Mouse (Mus musculus): ENCODE measurements at regions not wholly inside any gene's neighbourhood (a gene's known extent, or its start where the extent isn't known, plus 50 kb on each side); places are given as distances from the start of the nearest gene placed in this dataset.

DNA sequence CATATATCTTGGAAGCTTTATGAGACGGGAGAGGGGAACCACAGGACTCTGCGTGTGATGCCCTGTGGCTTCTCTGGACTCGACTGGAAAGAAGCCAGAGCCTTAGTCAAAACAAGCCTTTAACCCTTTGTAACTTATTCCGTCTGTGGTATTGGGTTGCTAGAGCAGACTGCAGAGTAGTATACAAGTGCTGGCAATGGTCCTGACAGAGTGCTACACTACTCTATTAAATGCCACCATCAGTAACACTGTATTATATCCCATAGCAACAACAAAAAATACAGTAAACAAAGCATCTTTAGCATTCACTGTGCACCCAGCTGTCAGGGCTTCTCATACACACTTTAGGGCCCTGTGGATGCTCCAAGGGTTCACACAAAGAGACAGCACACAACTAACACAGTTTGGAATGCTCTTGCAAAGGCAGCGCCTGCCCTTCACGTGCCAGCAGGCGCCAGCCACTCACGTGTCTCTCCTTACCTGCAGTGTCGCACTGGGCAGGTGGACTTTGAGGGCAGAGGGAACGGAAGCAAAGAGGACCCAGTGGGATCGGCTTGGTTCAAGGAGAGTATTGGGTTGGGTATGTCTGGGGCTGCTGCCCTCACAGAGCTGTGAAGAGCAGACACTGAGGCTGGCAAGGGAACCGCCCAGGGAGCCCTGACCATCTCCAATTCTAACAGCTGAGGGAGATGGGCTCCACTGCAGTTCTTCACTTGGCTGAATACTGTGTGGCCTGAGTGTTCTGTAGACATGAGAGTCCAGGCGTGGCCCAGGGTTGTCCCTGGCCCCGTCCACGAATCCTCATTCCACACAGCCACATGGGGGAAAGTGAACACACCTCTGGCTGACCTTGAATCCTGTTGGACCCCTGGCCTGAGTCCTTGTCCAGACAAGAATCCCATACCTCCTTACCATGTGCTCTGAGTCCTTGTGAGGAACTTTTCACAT lies 130.3 kb upstream of the Zdhhc25 start:
- intact Hi-C loops (cut with DNase I) = loop anchor here (10.0 kb wide), 1 partner anchor 155 kb away; no protein-coding TSS in a partner anchor

DNA sequence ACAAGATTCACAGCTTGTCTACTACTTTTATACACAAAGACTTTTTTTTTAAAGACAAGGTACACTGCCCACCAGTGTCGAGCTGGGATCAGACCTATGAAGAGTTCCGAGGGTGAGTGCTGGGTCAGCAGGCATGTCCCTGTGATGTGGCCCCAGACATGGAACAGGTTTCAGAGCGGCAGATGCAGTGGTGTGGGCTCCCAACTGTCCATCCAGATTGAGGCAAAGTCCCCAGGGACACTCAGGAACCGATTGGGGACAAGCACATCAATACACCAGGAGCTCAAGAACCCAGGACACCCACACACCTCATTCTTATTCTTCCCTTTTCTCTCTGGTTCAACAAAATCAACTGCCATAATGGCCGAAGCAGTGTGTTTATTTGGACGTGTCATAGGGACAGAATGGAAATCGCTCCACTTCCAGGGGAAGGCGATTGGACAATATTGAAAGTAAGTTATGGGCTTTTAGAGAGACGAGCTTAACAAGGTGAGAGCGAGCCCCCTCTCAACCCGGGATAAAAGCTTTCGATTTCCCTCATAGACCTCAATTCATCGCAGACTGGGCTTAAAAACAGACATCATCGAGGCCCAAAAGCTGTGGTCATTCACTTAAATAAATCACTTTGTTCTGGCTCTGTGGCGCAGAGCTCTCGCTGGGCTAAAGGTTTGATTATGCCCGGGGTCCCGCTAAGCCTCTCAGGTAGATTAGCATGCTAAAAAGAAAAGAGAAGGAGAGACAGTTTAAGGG lies 127.6 kb upstream of the Zdhhc25 start:
- intact Hi-C loops (cut with DNase I) = no loop called here

DNA sequence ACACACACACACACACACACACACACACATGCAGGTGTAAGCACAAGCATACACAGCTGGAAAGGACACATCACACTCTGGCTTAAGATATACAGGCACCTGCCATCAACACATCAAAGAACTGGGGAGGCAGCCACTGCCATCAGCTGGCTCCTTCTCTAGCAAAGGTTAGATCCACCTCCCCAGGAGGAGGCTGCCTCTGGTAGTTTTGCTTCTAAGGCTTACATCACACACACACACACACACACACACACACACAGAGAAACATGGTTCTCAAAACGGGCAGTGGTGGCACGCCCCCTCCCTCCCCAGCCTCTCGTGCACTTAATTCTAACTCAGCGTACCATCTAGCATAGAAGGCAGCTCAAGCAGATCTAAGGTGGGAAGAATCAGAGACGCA lies 126.9 kb upstream of the Zdhhc25 start:
- intact Hi-C loops (cut with DNase I) = no loop called here

- intact Hi-C loops (cut with DNase I) = no loop called here
Measured at GRCm38 (mm10) chr15:88483471-88483870, 116.6 kb upstream of the Zdhhc25 start.

- intact Hi-C loops (cut with DNase I) = no loop called here
Measured at GRCm38 (mm10) chr15:88489715-88490114, 110.4 kb upstream of the Zdhhc25 start.

- intact Hi-C loops (cut with DNase I) = no loop called here
Measured at GRCm38 (mm10) chr15:88490316-88491090, 109.6 kb upstream of the Zdhhc25 start.

GRCm38 (mm10) chr15:88491091-88491366 lies 109.1 kb upstream of the Zdhhc25 start:
- intact Hi-C loops (cut with DNase I) = no loop called here

- intact Hi-C loops (cut with DNase I) = no loop called here
Measured at GRCm38 (mm10) chr15:88497957-88498356, 102.1 kb upstream of the Zdhhc25 start.

GRCm38 (mm10) chr15:88502311-88502710 lies 97.8 kb upstream of the Zdhhc25 start:
- intact Hi-C loops (cut with DNase I) = no loop called here

- intact Hi-C loops (cut with DNase I) = no loop called here
Measured at GRCm38 (mm10) chr15:88503896-88504295, 96.2 kb upstream of the Zdhhc25 start.

GRCm38 (mm10) chr15:88505491-88506119 lies 94.5 kb upstream of the Zdhhc25 start:
- intact Hi-C loops (cut with DNase I) = no loop called here

- intact Hi-C loops (cut with DNase I) = no loop called here
Measured at GRCm38 (mm10) chr15:88507886-88508285, 92.2 kb upstream of the Zdhhc25 start.

GRCm38 (mm10) chr15:88508971-88509370 lies 91.1 kb upstream of the Zdhhc25 start:
- intact Hi-C loops (cut with DNase I) = no loop called here

DNA sequence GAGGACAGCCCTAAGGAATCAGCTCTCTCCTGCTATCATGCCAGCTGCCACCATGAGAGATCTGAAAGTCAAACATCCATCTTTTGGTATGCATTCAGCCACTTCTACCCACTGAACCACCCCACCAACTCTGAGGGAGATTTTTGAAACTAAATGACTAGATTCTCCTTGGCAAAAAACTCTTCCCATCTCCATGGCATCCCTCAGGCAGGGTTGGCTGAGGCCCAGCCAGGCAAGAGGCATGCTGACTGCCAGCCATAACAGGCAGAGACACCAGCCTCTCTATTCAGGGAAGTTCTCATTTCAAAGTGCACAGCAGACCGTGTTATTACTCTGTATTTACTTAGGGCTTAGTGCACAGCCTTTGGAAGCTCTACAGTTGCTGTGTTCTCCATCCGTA lies 90.5 kb upstream of the Zdhhc25 start:
- intact Hi-C loops (cut with DNase I) = no loop called here

DNA sequence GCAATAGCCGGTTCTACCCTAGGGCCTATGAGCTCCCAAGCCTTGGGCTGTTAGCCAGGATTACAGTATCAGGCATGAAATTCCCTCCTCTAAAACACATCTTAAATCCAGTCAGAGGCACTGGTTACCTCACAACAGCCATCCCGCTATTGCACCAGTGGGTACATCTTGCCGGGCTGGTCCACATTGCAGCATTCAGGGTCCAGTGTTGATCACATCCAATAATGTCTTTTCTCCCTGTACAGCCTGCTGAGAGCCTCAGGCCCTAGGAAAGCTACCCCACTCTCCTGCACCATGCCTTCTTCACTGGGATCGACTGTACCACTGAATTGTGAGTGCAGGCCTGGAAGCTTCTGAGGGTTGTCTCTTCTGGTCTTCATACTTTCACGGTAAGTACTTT lies 86.0 kb upstream of the Zdhhc25 start:
- intact Hi-C loops (cut with DNase I) = no loop called here

DNA sequence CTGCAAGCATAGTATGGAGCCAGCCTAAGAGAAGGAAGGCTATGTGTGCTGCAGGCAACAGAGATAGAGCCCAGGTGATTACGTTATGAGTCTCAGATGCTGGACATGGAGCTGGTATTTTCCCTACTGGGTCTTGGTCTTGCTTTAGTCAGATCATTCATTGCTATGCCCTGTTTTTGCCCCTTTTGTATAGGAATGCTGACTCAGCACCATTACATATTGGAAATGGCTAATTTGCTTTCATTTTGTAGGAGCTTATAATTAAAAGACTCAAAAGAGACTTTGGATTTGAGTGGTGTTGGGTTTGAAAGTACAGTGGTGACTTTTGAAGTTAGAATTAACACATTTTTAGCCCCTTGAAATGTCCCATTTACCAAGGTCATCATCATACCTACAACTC lies 68.9 kb upstream of the Zdhhc25 start:
- intact Hi-C loops (cut with DNase I) = loop anchor here (10.0 kb wide), 1 partner anchor 386 kb away; no protein-coding TSS in a partner anchor

- intact Hi-C loops (cut with DNase I) = loop anchor here (10.0 kb wide), 1 partner anchor 387 kb away; no protein-coding TSS in a partner anchor
Measured at GRCm38 (mm10) chr15:88532008-88532407, 68.1 kb upstream of the Zdhhc25 start.

GRCm38 (mm10) chr15:88533354-88533753 lies 66.7 kb upstream of the Zdhhc25 start:
- intact Hi-C loops (cut with DNase I) = loop anchor here (10.0 kb wide), 1 partner anchor 389 kb away; no protein-coding TSS in a partner anchor

GRCm38 (mm10) chr15:88535516-88535915 lies 64.6 kb upstream of the Zdhhc25 start:
- intact Hi-C loops (cut with DNase I) = loop anchor here (5.0 to 10.0 kb wide), 2 partner anchors 218 to 391 kb away; no protein-coding TSS in a partner anchor

GRCm38 (mm10) chr15:88537190-88537589 lies 62.9 kb upstream of the Zdhhc25 start:
- intact Hi-C loops (cut with DNase I) = loop anchor here (5.0 to 10.0 kb wide), 2 partner anchors 220 to 392 kb away; no protein-coding TSS in a partner anchor

- intact Hi-C loops (cut with DNase I) = no loop called here
Measured at GRCm38 (mm10) chr15:88542567-88542966, 57.5 kb upstream of the Zdhhc25 start.
